Mouse (Mus musculus) cerebellum, adult 18-20 months (tissue): Measurements from ENCODE around the gene Gmppb.
A peak's percentile ranks its signal among the peaks of the same experiment; 100 is the strongest.

Experiments used
- DNase-seq, 2 experiments: peaks; one replicate each; pipeline ENCODE4 v3.0.0; 2021

Gmppb gene

GRCm38 (mm10) chr9:108051931-108052220, 2.8 kb downstream of the Gmppb start:
- peak in 1 of 2 experiments; percentile 15 for DNase-seq

DNA sequence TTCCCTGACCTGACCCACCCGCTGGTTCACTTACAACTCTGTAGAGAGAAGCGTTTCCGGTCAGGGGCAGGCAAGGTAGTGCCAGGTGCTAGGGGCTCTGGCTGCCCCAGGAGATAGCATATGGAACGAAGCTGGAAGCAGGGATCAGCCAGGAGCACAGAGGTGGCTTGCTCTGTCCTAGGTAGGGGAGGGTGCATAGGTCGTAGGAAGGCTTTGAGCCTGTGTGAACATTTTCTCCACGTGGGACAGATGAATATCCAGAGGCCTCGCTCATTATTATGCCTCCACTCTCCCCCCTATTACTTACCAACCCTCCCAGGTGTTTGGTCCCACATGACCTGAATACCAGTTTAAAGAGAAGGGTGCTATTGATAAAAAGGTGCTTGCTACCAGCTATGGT, 3.4 kb downstream of the Gmppb start:
- DNase-seq: peak in 1 of 2 experiments; percentile 9

DNA sequence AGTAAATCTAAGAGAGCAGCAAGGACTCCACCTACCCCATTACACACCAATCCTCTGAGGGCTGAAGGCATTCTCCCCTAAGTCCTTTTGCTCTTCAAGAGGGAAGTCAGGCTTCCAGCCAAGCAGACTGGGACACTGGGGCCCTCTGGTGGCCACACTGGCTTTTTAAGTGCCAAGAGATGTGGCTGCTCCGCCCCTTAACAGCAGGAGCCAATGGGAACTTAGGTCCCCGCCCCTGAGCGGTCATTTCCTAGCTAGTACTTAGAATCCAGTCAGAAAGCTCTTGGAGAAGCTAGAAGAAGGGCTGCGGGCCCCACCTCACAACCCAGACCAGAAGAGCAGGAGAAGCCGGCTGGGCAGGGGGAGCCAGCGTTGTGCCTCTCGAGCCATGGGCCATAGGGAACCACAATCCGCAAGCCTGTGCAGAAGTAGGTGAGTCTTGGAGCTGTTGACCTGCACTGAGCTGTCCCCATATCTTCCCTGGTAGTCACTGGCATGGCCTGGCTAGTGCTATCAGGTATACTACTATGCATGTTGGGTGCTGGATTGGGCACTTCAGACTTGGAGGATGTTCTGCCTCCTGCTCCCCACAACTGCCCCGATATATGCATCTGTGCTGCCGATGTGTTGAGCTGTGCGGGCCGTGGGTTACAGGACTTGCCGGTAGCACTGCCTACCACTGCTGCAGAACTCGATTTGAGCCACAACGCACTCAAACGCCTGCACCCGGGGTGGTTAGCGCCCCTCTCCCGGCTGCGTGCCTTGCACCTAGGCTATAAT, 4.0 kb downstream of the Gmppb start, which contains the start of gene Amigo3:
Gene Amigo3, plus strand, starts transcription at position 275 of the 780 bp plus-strand sequence.
- peak; percentile 94 to 95 for DNase-seq

GRCm38 (mm10) chr9:108053665-108054225, 4.7 kb downstream of the Gmppb start:
- peak; percentile 19 to 40 for DNase-seq

GRCm38 (mm10) chr9:108054331-108055040, 5.4 kb downstream of the Gmppb start:
- peak in 1 of 2 experiments; percentile 7 for DNase-seq

- DNase-seq: no peak
Measured at GRCm38 (mm10) chr9:108055061-108055460, 6.0 kb downstream of the Gmppb start.

- no peak for DNase-seq
Measured at GRCm38 (mm10) chr9:108055661-108056237, 6.7 kb downstream of the Gmppb start.

GRCm38 (mm10) chr9:108056361-108057261, 7.6 kb downstream of the Gmppb start:
- DNase-seq: peak; percentile 6 to 15

DNA sequence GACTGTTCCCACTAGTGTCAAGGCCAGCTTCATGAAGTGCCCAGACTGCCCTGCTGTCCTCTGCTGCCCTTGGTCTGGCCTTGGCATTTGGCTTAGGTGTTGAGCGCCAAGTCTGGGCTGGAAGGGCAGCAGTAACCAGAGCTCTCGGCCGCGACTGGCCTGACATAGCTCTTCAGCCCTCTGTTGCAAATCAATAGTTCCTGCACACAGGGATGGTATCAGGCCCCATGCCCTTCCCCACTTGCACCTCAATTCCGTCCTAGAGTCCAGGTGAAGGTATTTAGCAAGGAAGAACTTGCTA, 8.2 kb downstream of the Gmppb start:
- peak in 1 of 2 experiments; percentile 7 for DNase-seq

GRCm38 (mm10) chr9:108058291-108058690, 9.2 kb downstream of the Gmppb start:
- peak in 1 of 2 experiments; percentile 13 for DNase-seq

GRCm38 (mm10) chr9:108062142-108062541, 13.1 kb downstream of the Gmppb start:
- DNase-seq: no peak

- DNase-seq: no peak
Measured at GRCm38 (mm10) chr9:108063361-108063760, 14.3 kb downstream of the Gmppb start.

DNA sequence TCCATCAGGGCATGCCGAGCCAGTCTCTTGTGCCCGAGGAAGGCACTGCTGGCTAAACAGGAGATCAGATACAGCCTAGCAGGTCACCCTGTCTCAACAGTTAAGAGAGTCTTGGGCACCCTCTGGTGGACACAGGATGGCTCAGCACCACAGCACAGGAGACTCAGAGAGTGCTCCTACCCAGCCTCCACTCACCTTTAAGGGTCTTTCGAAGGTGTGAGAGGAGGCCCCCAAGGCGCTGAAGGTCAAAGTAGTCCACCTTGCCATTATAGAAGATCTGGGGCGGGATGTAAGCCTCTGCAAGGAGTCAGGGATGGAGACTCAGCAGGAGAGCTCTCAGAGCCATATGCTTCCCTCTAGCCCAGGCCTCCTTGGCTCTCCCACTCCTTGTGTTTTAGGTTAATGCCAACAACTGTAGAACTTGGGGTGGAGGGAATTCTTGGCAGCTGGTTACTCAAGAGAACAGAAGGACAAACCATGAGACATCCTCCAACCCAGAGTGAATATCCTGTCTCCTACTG, 16.5 kb downstream of the Gmppb start:
- DNase-seq: peak; percentile 87 to 88

- DNase-seq: peak in 1 of 2 experiments; percentile 41
Measured at GRCm38 (mm10) chr9:108067199-108067598, 18.2 kb downstream of the Gmppb start.

DNA sequence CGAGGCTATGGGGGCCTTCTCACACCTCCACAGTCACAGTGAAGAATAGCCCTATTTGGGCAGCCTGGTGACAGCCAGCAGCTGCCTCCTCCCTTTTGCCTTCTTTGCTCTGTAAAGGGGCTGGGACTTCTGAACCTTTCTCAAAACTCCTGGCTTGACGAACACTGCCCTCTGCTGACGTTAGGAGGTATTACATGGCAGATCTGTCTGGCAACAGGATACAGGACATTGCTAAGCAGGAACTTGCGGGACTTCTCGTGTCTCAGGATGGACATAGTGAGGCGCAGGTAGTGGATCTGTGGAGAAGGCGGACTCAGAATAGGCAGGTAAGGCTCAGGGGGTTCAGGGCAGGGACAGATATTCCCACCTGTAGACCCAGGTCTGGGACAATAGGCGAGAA, 18.9 kb downstream of the Gmppb start:
- peak; percentile 92 to 93 for DNase-seq

DNA sequence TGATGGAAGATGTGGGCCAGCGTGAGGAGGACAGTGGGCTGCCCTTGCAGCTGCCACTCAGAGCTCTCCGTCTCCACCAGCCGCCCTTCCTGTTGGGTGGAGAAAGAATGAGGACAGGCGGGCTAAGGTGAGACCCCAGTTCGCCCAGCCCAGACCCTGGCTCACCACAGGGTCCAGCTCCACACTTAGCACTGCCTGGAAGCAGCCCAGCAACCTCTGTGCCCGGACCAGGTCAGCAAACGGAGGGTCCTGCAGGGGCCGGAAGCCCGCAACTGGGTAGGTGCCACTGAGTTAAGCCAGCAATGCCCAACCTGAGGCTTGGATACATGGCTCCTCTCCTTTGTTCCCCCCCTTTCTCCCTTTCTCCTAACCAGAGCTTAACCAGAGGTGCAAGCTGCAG, 20.0 kb downstream of the Gmppb start:
- peak in 1 of 2 experiments; percentile 25 for DNase-seq

- peak in 1 of 2 experiments; percentile 28 for DNase-seq
Measured at GRCm38 (mm10) chr9:108069529-108069928, 20.5 kb downstream of the Gmppb start.

DNA sequence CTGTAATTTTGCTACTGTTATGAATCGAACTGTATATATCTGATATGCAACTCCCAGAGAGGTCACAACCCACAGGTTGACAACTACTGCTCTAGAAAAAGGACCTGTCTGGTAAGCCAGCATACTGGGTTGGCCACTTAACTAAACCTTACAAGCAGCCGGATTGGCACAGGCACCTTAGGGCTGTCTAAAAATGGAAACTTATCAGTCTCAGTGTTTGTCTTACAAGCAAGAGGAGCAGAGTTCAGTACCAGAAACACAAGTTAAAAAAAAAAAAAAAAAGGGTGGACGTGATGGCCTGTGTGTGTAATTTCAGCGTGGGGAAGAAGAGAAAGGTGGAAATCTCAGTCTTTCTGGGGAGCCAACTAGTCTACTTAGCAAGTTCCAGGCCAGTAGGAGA, 22.8 kb downstream of the Gmppb start:
- no peak for DNase-seq

DNA sequence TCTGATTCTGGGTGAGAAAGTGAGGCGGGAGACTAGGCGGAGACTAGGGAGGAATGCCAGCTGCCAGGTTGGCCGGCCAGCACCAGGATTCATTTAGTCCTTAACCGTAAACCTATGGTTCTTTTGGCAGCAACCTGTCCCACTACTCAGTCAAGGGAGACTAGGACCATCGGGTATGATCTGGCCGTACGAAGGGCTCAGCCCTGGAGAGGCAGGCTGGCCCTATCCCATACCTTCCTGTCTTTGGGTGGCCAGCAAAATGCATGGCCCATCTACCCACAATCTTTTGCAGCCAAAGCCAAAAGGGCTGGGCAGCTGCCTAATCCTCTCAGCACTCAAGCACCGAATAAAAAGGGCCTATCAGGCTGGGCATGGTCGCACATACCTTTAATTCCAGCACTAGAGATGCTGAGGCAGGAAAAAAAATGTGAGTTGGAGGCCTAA, 23.5 kb downstream of the Gmppb start:
- DNase-seq: peak; percentile 63 to 66

GRCm38 (mm10) chr9:108073141-108073930, 24.3 kb downstream of the Gmppb start:
- peak; percentile 81 to 90 for DNase-seq

DNA sequence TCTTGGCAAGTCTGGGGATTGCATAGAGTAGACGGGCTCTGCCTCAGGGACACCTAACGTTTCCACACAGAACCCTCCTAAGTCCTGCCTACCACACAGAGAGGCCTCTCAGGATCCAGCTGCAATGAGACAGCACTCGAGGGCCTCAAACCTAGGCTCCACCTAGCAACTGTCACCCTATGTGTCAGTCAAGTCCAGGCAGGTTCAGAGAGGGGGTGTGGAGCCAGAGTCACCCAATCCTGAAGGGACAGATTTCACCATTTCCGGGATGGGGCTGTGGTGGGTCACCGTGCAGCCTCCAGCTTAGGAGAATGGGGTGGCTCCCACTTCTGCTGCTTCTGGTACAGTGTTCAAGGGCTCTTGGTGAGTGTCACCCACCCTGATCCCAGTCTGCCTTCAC, 31.1 kb downstream of the Gmppb start, which contains the start of gene Mst1:
Gene Mst1, plus strand, starts transcription at position 269 of the 400 bp plus-strand sequence.
- no peak for DNase-seq
